Mouse (Mus musculus) myocyte (in vitro differentiated cells): ENCODE data around the gene Gm17651. TPM values are rescaled to one million over a fixed set of nuclear protein-coding genes. Genes with fewer than 3 reads are reported as not detected.

Experiments
- H3K27me3 ChIP-seq: one replicate; pipeline ENCODE4 v1.6.1; 2011; ENCODE audit not compliant: control insufficient read depth, insufficient read depth, insufficient read length
- H3K36me3 ChIP-seq: one replicate; pipeline ENCODE4 v1.6.1; 2011; ENCODE audit not compliant: control insufficient read depth, insufficient read depth
- H3K4me2 ChIP-seq: one replicate; pipeline ENCODE4 v1.6.1; 2011; ENCODE audit warnings: low read depth, control low read depth
- H3K4me3 ChIP-seq: one replicate; pipeline ENCODE4 v1.5.1; 2011; ENCODE audit warnings: mild to moderate bottlenecking, control low read depth, moderate library complexity
- H3K79me2 ChIP-seq: one replicate; pipeline ENCODE4 v1.6.1; 2011; ENCODE audit not compliant: control insufficient read depth, insufficient read depth
- H3ac ChIP-seq: one replicate; pipeline ENCODE4 v1.6.1; 2011; ENCODE audit not compliant: control insufficient read depth, insufficient read length
- CEBPB ChIP-seq: IDR thresholded peaks from 2 replicates; pipeline ENCODE4 v1.6.1; 2011; ENCODE audit warnings: mild to moderate bottlenecking, moderate library complexity; ENCODE audit not compliant: poor library complexity, insufficient read depth, severe bottlenecking
- E2F4 ChIP-seq: IDR thresholded peaks from one replicate; pipeline ENCODE4 v1.6.1; 2011; ENCODE audit warnings: mild to moderate bottlenecking, control low read depth, moderate library complexity; ENCODE audit not compliant: insufficient read depth
- MAX ChIP-seq: IDR thresholded peaks from one replicate; pipeline ENCODE4 v1.6.1; 2011; ENCODE audit warnings: low read depth, mild to moderate bottlenecking, control low read depth
- MYOD1 ChIP-seq, 3 experiments: IDR thresholded peaks; one replicate each; pipeline ENCODE4 v1.6.1; 2011; ENCODE audit warnings: control low read depth in 2 of 3, low read depth in 2 of 3, mild to moderate bottlenecking in 2 of 3, moderate library complexity in 1 of 3; ENCODE audit not compliant: insufficient read length in 2 of 3, control insufficient read depth in 1 of 3
- MYOG ChIP-seq, 3 experiments: IDR thresholded peaks; one replicate each; pipeline ENCODE4 v1.6.1; 2011; ENCODE audit warnings: control low read depth in 2 of 3, low read depth in 2 of 3, mild to moderate bottlenecking in 2 of 3; ENCODE audit not compliant: insufficient read length in 2 of 3, control insufficient read depth in 1 of 3, insufficient read depth in 1 of 3
- POLR2A ChIP-seq: IDR thresholded peaks from one replicate; pipeline ENCODE4 v1.6.1; 2011; ENCODE audit warnings: low read depth, mild to moderate bottlenecking, control low read depth, moderate library complexity; ENCODE audit not compliant: insufficient read length
- POLR2AphosphoS2 ChIP-seq: IDR thresholded peaks from one replicate; pipeline ENCODE4 v1.6.1; 2011; ENCODE audit warnings: low read depth, control low read depth; ENCODE audit not compliant: insufficient read length
- REST ChIP-seq: IDR thresholded peaks from one replicate; pipeline ENCODE4 v1.6.1; 2011; ENCODE audit warnings: mild to moderate bottlenecking, control low read depth, moderate library complexity; ENCODE audit not compliant: insufficient read depth, insufficient read length
- SRF ChIP-seq: IDR thresholded peaks from one replicate; pipeline ENCODE4 v1.6.1; 2011; ENCODE audit warnings: low read depth; ENCODE audit not compliant: control insufficient read depth, insufficient read length
- TCF12 ChIP-seq: IDR thresholded peaks from one replicate; pipeline ENCODE4 v1.6.1; 2011; ENCODE audit warnings: mild to moderate bottlenecking, control low read depth; ENCODE audit not compliant: poor library complexity, insufficient read depth, severe bottlenecking
- TCF3 ChIP-seq: IDR thresholded peaks from one replicate; pipeline ENCODE4 v1.6.1; 2011; ENCODE audit warnings: low read depth, control low read depth; ENCODE audit not compliant: insufficient read length
- USF1 ChIP-seq: IDR thresholded peaks from one replicate; pipeline ENCODE4 v1.6.1; 2011; ENCODE audit warnings: low read depth, mild to moderate bottlenecking, control low read depth, moderate library complexity
- polyA plus RNA-seq: library from polyadenylated mRNA; unstranded; fragments of >200 nt; fragmentation: generic; extraction: Trizol; gene quantifications from one replicate; pipeline ENCODE4 v1.2.1, GENCODE M21; 2012; ENCODE audit warnings: missing spikeins

Gm17651 gene
- polyA plus RNA-seq, 1 experiment, result not detected

DNA sequence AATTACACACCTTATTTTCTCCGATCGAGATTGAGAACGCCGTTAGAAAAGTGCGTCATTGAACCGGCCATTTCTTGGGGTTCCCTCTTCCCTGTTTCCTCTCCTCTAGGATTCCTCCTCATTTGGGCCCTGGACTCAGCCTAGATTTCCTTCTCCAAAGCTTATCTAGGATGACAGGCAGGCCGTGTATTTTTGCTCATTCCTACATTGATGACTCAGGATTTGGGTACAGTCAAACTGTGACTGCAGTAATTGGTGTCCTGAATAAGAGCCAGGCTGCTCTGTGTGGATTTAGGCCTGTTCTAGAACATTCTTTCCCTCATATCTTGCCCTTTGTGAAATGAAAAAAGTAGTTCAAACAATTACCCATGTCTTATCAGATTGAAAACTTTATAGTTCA is 14.7 kb downstream of the Gm17651 start:
- TF ChIP-seq TCF12 (no peak), REST (no peak), SRF (no peak), E2F4 (no peak), USF1 (no peak), TCF3 (no peak), CEBPB (no peak), POLR2A (no peak), POLR2AphosphoS2 (no peak), MYOD1 (IDR thresholded peaks at IDR 0.05; ENCODE audit: control insufficient read depth in 1 of 3, insufficient read length in 2 of 3, low read depth in 2 of 3) (no peak), MAX (no peak), MYOG (IDR thresholded peaks at IDR 0.05; ENCODE audit: control insufficient read depth in 1 of 3, insufficient read depth in 1 of 3, insufficient read length in 2 of 3, low read depth in 2 of 3) (no peak)
- H3K36me3 ChIP-seq, result peaks cover 19% of the 10 kb centered on the region
- no peak overlapping the region for H3ac ChIP-seq
- H3K4me2 ChIP-seq, result peak overlapping the region; percentile 93
- peaks cover 21% of the 10 kb centered on the region for H3K79me2 ChIP-seq
- H3K27me3 ChIP-seq, result no peaks in the 10 kb centered on the region
- H3K4me3 ChIP-seq, result peak overlapping the region; percentile 76

DNA sequence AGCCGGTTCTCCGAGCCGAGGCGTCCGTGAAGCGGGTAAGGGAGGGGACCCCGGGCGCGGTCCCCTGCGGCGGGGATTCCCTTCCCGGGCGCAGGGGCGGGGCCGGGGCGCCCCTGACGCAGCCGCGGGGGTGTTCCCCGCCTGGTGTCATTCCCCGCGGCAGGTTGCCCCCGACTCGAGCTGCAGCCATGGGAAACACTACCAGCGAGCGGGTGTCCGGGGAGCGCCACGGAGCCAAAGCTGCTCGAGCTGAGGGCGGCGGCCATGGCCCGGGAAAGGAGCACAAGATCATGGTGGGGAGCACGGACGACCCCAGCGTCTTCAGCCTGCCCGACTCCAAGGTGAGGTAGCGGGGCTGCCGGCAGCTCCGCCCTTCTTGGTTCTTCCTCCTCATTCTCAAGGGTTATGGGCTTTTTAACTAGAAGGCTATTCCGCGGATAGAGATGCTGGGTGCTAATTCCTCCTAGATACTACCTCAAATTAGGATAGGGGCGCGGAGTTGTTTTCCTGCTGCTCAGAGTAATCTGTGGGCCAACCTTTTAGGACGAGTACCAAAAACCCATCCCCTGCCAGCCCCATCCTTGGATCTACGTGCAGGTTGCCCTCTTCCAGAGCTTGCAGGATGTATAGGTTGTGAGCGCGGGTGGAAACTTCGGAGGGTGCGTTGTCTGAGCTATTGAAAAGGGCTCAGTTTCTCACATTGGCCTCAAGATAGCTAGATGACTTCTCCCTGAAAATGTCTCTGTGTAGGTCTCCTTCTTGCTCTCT is 15.9 kb downstream of the Gm17651 start:
- Histone ChIP-seq H3K4me2 (peak overlapping the region; percentile 93), H3K4me3 (peak overlapping the region; percentile 76), H3K36me3 (peaks cover 10% of the 10 kb centered on the region), H3K79me2 (peaks cover 21% of the 10 kb centered on the region), H3ac (peak overlapping the region; percentile 32), H3K27me3 (no peaks in the 10 kb centered on the region)
- TF ChIP-seq POLR2AphosphoS2 (peak; percentile 40), POLR2A (peak; percentile 50), TCF12 (no peak)

DNA sequence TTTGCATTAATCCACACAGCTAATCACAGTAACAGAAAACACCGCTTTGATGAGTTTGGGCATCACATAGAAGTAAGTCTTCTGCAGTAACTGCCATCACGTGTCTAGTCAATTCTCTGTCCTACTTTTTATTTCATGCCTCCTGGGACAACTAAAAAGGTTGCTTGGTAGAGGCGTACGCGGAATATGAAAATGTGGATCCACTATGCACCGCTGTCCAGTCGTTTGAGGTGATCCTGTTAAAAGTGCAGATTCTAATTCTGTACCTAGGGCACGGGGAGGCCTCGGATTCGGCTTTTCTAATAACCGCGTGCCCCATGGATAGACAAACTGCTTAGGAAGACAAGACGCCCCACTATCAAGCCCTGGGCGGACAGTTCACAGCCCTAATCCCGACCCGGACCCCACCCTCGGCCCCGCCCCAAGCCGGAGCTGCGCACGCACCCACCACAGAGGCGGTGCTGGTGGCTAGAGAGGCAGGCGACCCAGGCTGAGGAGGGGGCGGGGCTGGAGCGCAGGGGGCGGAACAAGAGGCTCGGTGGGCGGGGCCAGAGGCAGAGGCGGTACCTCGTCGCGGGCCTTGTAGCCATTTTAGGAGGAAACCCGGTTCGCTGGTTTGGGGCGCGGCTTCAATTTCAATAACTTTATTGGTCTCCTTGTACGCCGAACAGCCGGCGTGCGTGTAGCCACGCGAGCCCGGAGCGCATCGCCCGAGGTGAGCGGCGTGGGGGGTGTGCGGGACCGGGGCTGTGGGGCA is 16.7 kb downstream of the Gm17651 start, which contains the start of gene Prkab2:
Prkab2 (plus strand) TSS at position 539 of the 757 bp plus-strand sequence.
- H3ac ChIP-seq, result peak within 1 kb of the TSS; percentile 32
- H3K36me3 ChIP-seq, result peaks cover 7% of the 10 kb centered on the region
- H3K4me2 ChIP-seq, result peak within 1 kb of the TSS; percentile 93
- TF ChIP-seq TCF3 (no peak), TCF12 (no peak), REST (no peak), CEBPB (no peak), MYOD1 (IDR thresholded peaks at IDR 0.05; ENCODE audit: control insufficient read depth in 1 of 3, insufficient read length in 2 of 3, low read depth in 2 of 3) (no peak), MAX (no peak), SRF (peak; percentile 97), MYOG (IDR thresholded peaks at IDR 0.05; ENCODE audit: control insufficient read depth in 1 of 3, insufficient read depth in 1 of 3, insufficient read length in 2 of 3, low read depth in 2 of 3) (no peak), E2F4 (peak; percentile 22), POLR2AphosphoS2 (peak; percentile 76), POLR2A (peak; percentile 61), USF1 (no peak)
- H3K4me3 ChIP-seq, result peak within 1 kb of the TSS; percentile 76
- H3K79me2 ChIP-seq, result peaks cover 21% of the 10 kb centered on the region
- H3K27me3 ChIP-seq, result no peaks in the 10 kb centered on the region

DNA sequence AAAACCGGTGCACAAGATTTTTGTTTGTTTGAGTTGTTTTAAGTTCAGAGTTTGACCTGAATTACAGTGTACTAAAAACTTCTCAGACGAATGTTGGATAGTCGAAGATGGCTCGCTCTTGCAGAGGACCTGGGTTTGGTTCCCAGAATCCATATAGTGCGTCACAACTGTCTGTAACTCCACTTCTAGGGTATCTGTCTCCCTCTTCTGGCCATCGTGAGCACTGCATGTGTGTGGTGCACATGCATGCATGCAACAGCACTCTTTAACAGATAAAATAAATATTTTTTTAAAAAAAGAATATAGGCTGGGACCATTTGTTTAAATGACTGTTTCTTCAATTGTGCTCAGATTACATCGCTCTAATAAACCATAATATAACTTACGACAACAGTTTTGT is 19.6 kb downstream of the Gm17651 start:
- TF ChIP-seq SRF (no peak), MYOD1 (IDR thresholded peaks at IDR 0.05; ENCODE audit: control insufficient read depth in 1 of 3, insufficient read length in 2 of 3, low read depth in 2 of 3) (no peak), USF1 (no peak), POLR2A (no peak), CEBPB (no peak), MAX (no peak), TCF3 (no peak), E2F4 (no peak), MYOG (IDR thresholded peaks at IDR 0.05; ENCODE audit: control insufficient read depth in 1 of 3, insufficient read depth in 1 of 3, insufficient read length in 2 of 3, low read depth in 2 of 3) (no peak), POLR2AphosphoS2 (no peak), TCF12 (no peak), REST (no peak)
- peaks cover 14% of the 10 kb centered on the region for H3K79me2 ChIP-seq
- H3K4me2 ChIP-seq, result no peak overlapping the region
- no peaks in the 10 kb centered on the region for H3K27me3 ChIP-seq
- H3K4me3 ChIP-seq, result no peak overlapping the region
- no peaks in the 10 kb centered on the region for H3K36me3 ChIP-seq
- H3ac ChIP-seq, result no peak overlapping the region
